Mouse (Mus musculus): Measurements from ENCODE around the gene Lsm4.

GRCm38 (mm10) chr8:70654121-70654520 lies 18.9 kb upstream of the Lsm4 start:
- TF ChIP-seq CHD2 (IDR thresholded peaks at IDR 0.05; ENCODE audit: low read length) (no peak), CTCF (conservative IDR thresholded peaks at IDR 0.05 in 1 of 2, IDR thresholded peaks at IDR 0.05 in 1 of 2; ENCODE audit: low read depth in 2 of 2, low read length in 2 of 2) (no peak), ZC3H11A (IDR thresholded peaks at IDR 0.05; ENCODE audit: low read depth, low read length) (no peak), MYC (IDR thresholded peaks at IDR 0.05; ENCODE audit: low read depth, low read length) (no peak), ELF1 (IDR thresholded peaks at IDR 0.05; ENCODE audit: low read depth, low read length) (no peak), NELFE (IDR thresholded peaks at IDR 0.05; ENCODE audit: low read depth, low read length) (no peak)
